Mouse (Mus musculus): Measurements from ENCODE around the gene Yipf3.

The Yipf3 gene

DNA sequence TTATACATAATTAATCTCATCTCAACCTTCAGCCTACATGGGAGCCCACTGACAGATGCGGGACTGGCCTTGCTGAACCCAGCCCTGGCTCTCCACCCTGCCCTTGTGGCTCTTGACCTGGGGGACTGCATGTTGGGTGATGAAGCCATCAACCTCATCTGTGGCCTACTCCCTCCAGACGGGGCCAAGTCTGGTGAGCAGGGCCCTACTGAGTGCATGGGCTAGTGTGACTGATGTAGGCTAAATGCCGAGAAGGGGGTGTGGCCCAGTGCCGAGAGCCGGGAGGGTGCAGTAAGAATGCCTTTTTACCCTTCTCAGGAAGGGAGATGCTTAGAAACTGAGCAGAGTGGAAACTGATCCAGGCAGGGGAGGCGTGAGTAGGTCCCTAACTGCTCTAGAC, 7.3 kb downstream of the Yipf3 start:
- no peak for DNase-seq

DNA sequence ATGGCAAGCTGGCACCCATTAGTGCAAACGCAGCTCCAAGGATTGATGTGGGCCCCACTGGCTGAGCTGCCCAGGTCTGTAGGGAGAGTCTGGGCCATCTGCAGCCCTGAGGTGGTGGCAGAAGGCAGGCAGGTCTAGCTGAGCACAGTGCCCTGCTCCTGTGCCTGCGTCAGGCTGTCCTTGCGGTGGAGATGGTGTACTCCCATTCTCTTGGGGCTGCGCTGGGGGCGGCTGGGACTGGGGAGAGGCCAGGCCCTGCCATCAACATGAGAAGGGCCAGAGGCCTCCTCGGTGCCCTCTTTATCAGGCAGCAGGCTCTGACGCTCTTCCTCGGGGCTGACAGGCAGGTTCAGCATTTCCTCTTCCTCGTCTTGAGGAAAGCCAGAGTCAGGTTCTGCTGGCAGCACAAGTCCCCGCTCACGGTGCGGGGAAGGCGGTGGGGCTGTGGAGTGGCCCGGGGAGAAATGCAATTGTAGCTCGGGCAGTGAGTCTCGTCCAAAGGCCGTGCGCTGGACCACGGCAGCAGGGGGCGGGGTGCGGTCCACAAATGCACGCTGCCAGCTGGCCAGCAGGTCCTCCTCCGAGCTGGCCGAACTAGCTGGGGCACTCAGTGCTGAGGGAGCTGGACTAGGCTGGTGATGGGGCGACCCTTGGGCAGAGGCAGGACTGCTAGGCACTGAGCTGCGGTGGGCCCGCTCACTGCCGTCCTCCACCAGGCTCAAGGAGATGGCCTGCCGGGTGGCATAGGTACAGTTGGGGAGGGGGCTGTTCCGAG, 10.6 kb downstream of the Yipf3 start:
- no peak for DNase-seq

- no peak for DNase-seq
These were observed 11.8 kb downstream of the Yipf3 start for GRCm38 (mm10) chr17:46259675-46260074.

DNA sequence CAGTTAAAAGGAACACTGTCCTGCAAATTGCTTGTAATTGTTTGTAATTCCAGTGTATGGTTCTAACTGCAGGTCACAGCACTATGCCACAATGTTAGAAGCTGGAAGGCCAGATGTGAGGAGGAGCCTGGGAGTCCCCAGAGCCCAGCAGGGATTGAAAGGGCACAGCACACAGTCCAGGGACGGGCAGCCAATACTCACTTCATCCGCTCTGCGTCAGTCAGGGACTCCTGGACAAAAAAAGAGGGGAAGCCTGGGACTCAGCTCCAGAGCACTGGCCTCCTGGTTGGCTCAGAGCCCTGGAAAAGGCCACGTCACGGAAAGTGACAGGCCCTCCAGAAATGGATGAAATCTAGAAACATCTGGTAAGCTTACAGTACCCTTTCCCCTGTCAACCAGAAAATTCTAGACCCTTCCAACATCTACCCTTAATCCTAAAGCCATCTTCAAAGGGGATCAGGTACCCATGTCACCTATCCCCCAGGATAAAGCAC, 14.4 kb downstream of the Yipf3 start:
- no peak for DNase-seq

- no peak for DNase-seq
These were observed 17.6 kb downstream of the Yipf3 start for GRCm38 (mm10) chr17:46265502-46265901.

- DNase-seq = peak; percentile 78
These were observed 18.2 kb downstream of the Yipf3 start for GRCm38 (mm10) chr17:46265918-46266618.

DNA sequence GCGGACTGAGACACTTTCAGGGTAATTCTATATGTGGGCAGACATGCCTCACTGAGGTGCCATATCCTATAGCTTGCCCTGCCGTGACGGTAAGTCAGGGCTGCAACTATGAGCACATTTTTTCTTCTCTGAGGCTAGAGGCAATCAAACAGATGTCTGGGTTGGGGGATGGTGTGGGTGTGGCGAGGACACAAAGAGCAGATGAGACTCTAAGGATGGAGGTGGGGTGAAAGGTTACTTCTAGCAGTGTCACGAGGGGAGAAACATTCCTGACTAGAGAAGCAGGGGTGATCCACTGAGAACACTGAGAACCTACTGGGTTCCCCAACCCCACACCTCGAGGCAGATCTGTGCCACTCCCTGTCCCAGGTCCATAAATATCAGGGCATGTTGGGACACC, 19.1 kb downstream of the Yipf3 start:
- no peak for DNase-seq

DNA sequence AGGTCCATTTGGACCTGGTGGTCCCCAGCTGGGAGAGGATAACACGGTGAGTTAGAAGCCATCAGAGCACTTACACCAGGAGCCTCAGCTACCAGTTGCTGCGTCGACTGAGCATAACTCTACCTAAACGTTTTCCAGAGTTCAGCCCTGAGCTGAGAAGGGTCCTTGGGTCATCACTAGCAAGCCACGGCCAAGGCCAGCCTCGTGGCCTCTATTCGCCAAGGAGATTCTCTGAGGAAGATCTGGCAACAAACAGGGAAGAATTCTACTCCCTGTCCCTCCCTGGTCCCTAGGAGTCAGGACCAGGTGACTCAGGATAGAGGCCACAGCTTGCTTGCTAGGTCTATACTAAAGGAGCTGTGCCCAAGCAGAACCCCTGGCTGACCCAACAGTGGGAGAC, 19.6 kb downstream of the Yipf3 start:
- no peak for DNase-seq

DNA sequence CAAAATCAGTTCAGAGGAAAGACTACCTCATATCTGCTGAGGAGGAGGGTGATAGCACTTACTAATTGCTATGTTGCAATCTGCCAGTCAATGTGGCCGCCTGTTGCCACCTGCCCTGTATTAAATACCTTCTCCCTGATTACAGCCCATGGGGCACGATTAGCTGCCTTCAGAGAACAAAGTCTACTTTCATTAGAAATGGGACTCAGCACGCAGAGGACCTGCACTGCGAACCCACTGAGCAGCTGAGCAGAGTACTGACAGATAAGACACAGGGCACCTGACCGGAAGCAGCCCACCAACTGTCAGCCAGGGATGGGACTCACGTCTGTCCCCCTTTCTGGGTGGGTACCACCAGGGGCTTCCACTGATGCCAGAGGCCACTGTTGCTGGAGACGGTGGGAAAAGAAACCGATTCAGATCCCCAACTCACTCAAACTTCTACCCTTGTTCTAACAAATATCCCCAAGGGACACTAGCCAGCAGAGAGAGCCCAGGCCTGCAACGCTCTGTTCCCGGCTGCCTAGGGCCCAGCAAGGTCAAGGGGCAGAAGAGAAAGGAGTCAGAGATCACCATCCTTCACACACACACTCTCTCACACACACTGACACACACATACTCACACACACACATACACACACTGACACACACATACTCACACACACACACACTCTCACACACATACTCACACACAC, 20.3 kb downstream of the Yipf3 start:
- DNase-seq = no peak

DNA sequence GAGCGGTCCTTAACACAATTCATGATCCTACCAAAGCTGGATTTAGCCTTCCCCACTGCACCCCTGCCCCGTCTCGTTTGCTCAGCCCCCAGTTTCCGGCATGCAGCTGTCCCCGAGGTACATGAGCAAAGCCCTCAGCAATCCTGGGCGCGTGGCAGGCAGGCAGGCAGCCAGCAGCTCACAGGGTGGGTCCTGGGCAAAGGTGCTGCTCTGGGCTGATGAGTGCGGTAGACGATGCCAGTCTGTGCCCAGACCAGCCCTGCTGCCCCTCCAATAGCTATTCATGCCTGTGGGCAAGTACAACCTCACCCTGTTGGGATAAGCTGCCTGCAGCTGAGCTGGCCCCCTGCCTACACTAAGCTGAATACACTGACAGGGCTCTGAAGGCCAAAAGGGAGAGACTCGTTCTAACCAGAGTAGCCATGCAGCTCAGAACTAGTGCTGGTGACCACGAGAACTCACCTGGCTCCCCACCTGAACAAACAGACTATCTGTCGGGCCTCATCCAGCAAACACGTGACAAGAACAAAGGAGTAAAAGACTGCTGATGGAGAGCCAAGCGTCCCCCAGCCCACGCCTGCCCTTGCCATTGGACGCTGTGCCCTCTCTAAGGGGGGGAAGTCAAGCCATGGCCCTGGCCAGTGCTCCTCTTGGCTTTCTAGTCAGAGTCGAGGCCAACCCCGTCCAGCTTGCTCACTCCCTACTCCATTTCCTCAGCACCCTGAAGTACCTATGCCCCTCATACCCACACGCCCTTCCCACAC, 22.1 kb downstream of the Yipf3 start:
- no peak for DNase-seq

- no peak for DNase-seq
These were observed 24.2 kb downstream of the Yipf3 start for GRCm38 (mm10) chr17:46272058-46272457.

DNA sequence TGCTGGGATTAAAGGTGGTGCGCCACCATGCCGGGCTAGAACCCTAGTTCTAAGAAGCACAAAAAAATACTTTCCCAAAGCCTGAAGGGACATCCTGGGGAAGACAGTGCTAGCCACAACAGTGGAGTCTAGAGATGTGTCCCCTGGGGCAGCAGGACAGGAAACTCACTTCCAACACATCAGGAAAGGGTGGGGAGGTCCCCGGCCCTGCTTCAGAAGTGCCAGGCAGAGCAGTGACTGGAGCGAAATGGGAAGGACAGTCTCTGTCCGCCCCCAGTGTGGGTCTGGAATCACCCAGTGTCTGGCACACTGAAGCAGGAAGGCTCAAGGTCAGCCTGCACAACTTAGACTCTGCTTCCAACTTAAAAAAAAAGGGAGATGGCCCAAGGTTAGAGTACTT, 24.8 kb downstream of the Yipf3 start:
- no peak for DNase-seq

- DNase-seq = no peak
These were observed 25.9 kb downstream of the Yipf3 start for GRCm38 (mm10) chr17:46273803-46274236.

- DNase-seq = no peak
These were observed 26.6 kb downstream of the Yipf3 start for GRCm38 (mm10) chr17:46274465-46274864.

DNA sequence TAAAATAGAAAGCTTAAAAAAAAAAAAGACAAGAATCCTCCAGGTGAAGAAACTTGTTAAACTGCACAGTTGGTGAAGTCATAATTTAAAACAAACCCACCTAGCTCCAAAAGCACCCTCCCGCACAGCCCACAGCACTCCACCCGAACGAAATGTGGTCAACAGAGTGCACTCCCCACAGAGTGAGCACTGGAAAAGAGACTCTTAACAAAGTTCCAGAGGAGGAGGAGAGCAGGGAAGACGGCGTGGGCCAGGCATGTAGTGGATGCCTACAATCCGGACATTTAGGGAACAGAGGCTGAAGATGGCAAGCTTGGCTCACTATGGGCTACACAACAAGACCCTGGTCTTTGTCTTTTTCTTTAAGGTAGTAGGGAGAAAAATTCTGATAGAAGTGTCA, 27.2 kb downstream of the Yipf3 start:
- DNase-seq = no peak

- no peak for DNase-seq
These were observed 27.6 kb downstream of the Yipf3 start for GRCm38 (mm10) chr17:46275506-46275905.

GRCm38 (mm10) chr17:46277586-46277985, 29.7 kb downstream of the Yipf3 start:
- DNase-seq = no peak

- no peak for DNase-seq
These were observed 30.3 kb downstream of the Yipf3 start for GRCm38 (mm10) chr17:46278011-46278765.

- peak; percentile 85 for DNase-seq
These were observed 34.7 kb downstream of the Yipf3 start, which contains the start of gene Tjap1 for GRCm38 (mm10) chr17:46282483-46283123. Gene Tjap1 (minus strand): TSS chr17:46283026.

- no peak for DNase-seq
These were observed 35.3 kb downstream of the Yipf3 start for GRCm38 (mm10) chr17:46283140-46283539.

GRCm38 (mm10) chr17:46283911-46284310, 36.0 kb downstream of the Yipf3 start:
- no peak for DNase-seq

Measured in right cerebral cortex, postnatal 14 days (tissue).